Mouse (Mus musculus) liver, embryonic 16.5 days (tissue): ENCODE measurements around the gene Gda. TPM values are rescaled to one million over a fixed set of nuclear protein-coding genes. Genes with fewer than 3 reads are reported as not detected.

ENCODE experiments used
- ATAC-seq: fragments of 200-750 bp; cut with Nextera tagmentation; 2 replicates; pipeline ENCODE4 v1.8.0; 2017; ENCODE audit warnings: low read depth, mild to moderate bottlenecking, moderate number of reproducible peaks, moderate library complexity
- H3K27ac ChIP-seq: fragments of 300-500 bp; sonication (generic); 2 replicates; pipeline ENCODE4 v1.5.1; 2014; ENCODE audit warnings: mild to moderate bottlenecking, low read length
- H3K27me3 ChIP-seq: fragments of 300-500 bp; sonication (generic); 2 replicates; pipeline ENCODE4 v1.6.1; 2014; ENCODE audit warnings: low read depth, low read length, mixed read lengths; ENCODE audit not compliant: control insufficient read depth, insufficient read depth
- H3K36me3 ChIP-seq: fragments of 300-500 bp; sonication (generic); 2 replicates; pipeline ENCODE4 v1.6.1; 2014; ENCODE audit warnings: mild to moderate bottlenecking; ENCODE audit not compliant: control insufficient read depth, insufficient read depth
- H3K4me1 ChIP-seq: fragments of 300-500 bp; sonication (generic); 2 replicates; pipeline ENCODE4 v1.6.1; 2014; ENCODE audit warnings: low read depth, low read length, mixed read lengths; ENCODE audit not compliant: control insufficient read depth
- H3K4me2 ChIP-seq: fragments of 300-500 bp; sonication (generic); 2 replicates; pipeline ENCODE4 v1.6.1; 2014; ENCODE audit warnings: low read depth, low read length, mixed read lengths
- H3K4me3 ChIP-seq: fragments of 300-500 bp; sonication (generic); 2 replicates; pipeline ENCODE4 v1.5.1; 2014; ENCODE audit warnings: low read depth, mild to moderate bottlenecking, low read length
- H3K9ac ChIP-seq: fragments of 300-500 bp; sonication (generic); 2 replicates; pipeline ENCODE4 v1.6.1; 2014; ENCODE audit warnings: low read depth, low read length
- H3K9me3 ChIP-seq: fragments of 300-500 bp; sonication (generic); replicated peaks from 2 replicates; pipeline ENCODE4 v1.6.1; 2016; ENCODE audit warnings: low read length; ENCODE audit not compliant: control insufficient read depth
- WGBS: fragments of 180-500 bp; shearing (Covaris S2); extraction: QIAGEN DNeasy Blood & Tissue Kit; methylation state at CpG from one replicate; pipeline ENCODE4 v1.1.7; 2014; ENCODE audit not compliant: insufficient replicate concordance; 5-methylcytosine and 5-hydroxymethylcytosine counted together
- polyA plus RNA-seq: library from polyadenylated mRNA; unstranded; fragments of >200 nt; fragmentation: Nextera tagmentation; extraction: Ambion mirVana; gene quantifications from 2 replicates; pipeline ENCODE4 v1.2.1, GENCODE M21; 2015

Gene Gda
- polyA plus RNA-seq, 1 experiment from 2014 or later, result 2.2 TPM

DNA sequence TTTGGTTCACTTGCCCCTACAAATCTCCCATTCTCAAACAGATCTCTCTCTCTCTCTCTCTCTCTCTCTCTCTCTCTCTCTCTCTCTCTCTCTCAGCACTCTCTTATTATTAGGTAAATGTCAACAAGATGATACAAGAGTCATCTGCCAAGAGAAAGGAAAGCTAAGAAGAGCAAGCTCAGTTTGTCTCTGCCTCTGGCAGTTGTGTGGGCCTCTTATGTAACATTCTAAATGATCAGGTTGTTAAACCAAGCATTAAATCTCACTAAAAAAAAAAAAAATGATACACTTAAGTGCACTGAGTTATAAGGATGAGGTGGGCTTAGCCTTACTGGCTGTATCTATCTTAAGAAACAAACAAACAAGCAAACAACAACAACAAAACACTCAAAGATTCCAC, 18.1 kb upstream of the Gda start:
- H3K27me3 ChIP-seq, result no peaks in the 10 kb centered on the region
- no peak overlapping the region for H3K9ac ChIP-seq
- ATAC-seq, result no peak
- H3K36me3 ChIP-seq, result no peaks in the 10 kb centered on the region
- H3K9me3 ChIP-seq, result no peaks in the 10 kb centered on the region
- H3K4me2 ChIP-seq, result no peak overlapping the region
- no peak overlapping the region for H3K4me3 ChIP-seq
- no peak overlapping the region for H3K27ac ChIP-seq
- no peaks in the 10 kb centered on the region for H3K4me1 ChIP-seq

DNA sequence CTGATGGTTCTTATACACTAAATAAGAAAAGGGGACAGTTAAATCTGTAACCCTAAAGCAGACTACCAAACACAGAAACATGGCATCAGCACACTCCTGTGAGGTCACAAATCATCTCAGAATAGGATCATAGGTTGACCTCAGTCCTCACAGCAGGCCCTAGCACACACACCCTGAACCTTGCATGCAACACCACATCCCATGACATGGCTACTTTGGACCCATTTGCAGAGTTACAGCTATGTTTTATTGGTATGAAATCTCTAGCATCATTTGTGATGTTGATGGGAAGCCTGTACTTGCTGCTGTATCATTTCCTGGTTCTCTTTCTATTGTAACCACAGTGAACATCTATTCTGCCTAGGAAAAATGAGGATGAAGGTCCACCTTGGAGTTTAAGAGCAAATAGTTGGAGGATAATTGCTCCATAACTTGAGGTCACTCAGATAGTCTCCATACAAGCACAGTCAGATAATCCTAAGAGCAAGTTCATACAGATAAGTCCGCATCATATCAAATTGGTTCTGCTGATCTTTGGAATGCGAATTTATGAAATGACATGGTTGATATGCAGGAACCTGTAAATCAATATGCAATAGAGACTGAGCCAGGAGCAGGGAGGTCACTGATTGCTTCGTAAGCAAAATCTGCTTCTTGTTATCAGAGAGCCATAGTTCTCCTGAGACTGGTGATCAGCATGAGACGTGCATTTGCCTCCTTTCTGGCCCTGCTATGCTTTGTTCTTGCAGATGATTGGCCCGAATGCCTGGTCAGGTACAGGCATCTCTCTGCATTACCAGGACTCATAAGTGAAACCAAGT, 14.1 kb upstream of the Gda start:
- no peak overlapping the region for H3K27ac ChIP-seq
- 62% methylated on average over 5 of the region's 5 CpGs for WGBS
- ATAC-seq, result no peak

DNA sequence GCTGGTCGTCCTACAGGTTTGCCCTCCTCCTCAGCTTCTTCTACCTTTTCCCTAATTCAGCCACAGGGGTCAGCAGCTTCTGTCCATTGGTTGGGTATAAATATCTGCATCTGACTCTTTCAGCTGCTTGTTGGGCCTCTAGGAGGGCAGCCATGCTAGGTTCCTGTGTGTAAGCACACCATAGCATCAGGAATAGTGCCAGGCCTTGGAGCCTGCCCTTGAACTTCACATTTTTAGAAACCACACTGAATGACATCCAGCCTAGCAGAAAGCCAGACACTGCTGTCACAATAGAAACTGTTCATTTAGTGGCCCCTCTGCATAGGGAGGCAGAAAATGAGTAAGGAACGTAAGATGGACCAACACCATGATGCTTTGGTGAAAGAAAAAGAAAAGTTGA, 8.9 kb upstream of the Gda start:
- 60% methylated on average over 2 of the region's 2 CpGs for WGBS
- no peaks in the 10 kb centered on the region for H3K27me3 ChIP-seq
- no peaks in the 10 kb centered on the region for H3K9me3 ChIP-seq
- H3K4me3 ChIP-seq, result no peak overlapping the region
- no peak overlapping the region for H3K4me2 ChIP-seq
- ATAC-seq, result no peak
- H3K27ac ChIP-seq, result no peak overlapping the region
- no peaks in the 10 kb centered on the region for H3K36me3 ChIP-seq
- H3K9ac ChIP-seq, result no peak overlapping the region
- no peaks in the 10 kb centered on the region for H3K4me1 ChIP-seq

More for the DNA sequence above, 14.1 kb upstream of the Gda start:
- Histone ChIP-seq H3K4me1 (no peaks in the 10 kb centered on the region), H3K4me3 (no peak overlapping the region), H3K9me3 (no peaks in the 10 kb centered on the region), H3K36me3 (no peaks in the 10 kb centered on the region), H3K4me2 (no peak overlapping the region), H3K27me3 (no peaks in the 10 kb centered on the region), H3K9ac (no peak overlapping the region)

GRCm38 (mm10) chr19:21481031-21481430, 7.8 kb upstream of the Gda start:
- Histone ChIP-seq H3K27ac (no peak overlapping the region), H3K4me3 (no peak overlapping the region), H3K9me3 (no peaks in the 10 kb centered on the region), H3K27me3 (no peaks in the 10 kb centered on the region), H3K4me1 (no peaks in the 10 kb centered on the region), H3K36me3 (no peaks in the 10 kb centered on the region), H3K4me2 (no peak overlapping the region), H3K9ac (no peak overlapping the region)
- 75% methylated on average over 1 of the region's 1 CpGs for WGBS
- ATAC-seq, result no peak

DNA sequence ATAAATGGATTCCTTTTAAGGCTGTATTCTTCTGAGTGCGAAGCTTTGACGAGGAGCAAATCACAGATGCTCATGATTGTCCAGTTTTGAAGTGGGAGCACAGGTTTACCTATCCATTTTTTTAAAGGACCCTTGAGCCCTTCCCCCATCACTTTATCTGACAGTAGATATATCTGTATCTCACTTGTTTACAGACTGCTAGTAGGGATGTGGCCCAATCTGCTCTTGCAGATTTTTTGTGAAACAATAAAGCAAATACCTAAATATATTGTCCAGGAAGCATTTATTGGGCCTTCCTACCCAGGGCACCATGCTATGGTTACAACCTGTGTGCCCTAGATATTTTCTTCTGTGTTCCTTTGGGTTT, 6.8 kb upstream of the Gda start:
- no peak overlapping the region for H3K4me3 ChIP-seq
- ATAC-seq, result no peak
- H3K36me3 ChIP-seq, result no peaks in the 10 kb centered on the region
- no peaks in the 10 kb centered on the region for H3K4me1 ChIP-seq
- H3K27me3 ChIP-seq, result no peaks in the 10 kb centered on the region
- H3K27ac ChIP-seq, result no peak overlapping the region
- WGBS, result 47% methylated on average over 2 of the region's 2 CpGs
- H3K4me2 ChIP-seq, result no peak overlapping the region
- no peak overlapping the region for H3K9ac ChIP-seq
- no peaks in the 10 kb centered on the region for H3K9me3 ChIP-seq

GRCm38 (mm10) chr19:21479183-21480052, 6.2 kb upstream of the Gda start:
- H3K36me3 ChIP-seq, result no peaks in the 10 kb centered on the region
- H3K9ac ChIP-seq, result no peak overlapping the region
- no peak overlapping the region for H3K27ac ChIP-seq
- WGBS, result 56% methylated on average over 18 of the region's 18 CpGs
- H3K27me3 ChIP-seq, result no peaks in the 10 kb centered on the region
- no peak overlapping the region for H3K4me2 ChIP-seq
- ATAC-seq, result no peak
- H3K4me3 ChIP-seq, result no peak overlapping the region
- H3K4me1 ChIP-seq, result no peaks in the 10 kb centered on the region
- no peaks in the 10 kb centered on the region for H3K9me3 ChIP-seq

DNA sequence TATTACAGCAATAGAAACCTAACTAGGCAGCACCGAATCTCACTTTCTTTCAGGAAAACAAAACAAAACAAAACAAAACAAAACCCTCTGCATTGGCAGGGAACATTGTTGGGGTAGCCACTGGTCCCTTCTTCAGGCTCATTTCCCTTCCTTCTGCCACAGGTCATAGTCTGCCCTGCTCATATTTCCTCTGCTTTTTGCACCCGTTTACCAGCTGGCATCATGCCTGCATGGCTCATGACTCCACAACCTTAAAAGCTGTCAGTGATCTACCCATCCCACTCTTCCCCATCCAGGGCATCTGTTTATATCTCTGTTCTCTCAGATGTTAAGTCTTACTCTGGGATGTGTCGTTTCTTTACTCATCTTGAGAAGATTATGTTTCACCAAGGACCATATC, 5.3 kb upstream of the Gda start:
- no peak overlapping the region for H3K4me3 ChIP-seq
- H3K4me2 ChIP-seq, result no peak overlapping the region
- no peaks in the 10 kb centered on the region for H3K36me3 ChIP-seq
- H3K9me3 ChIP-seq, result no peaks in the 10 kb centered on the region
- H3K4me1 ChIP-seq, result no peaks in the 10 kb centered on the region
- ATAC-seq, result no peak
- H3K9ac ChIP-seq, result no peak overlapping the region
- H3K27ac ChIP-seq, result no peak overlapping the region
- H3K27me3 ChIP-seq, result no peaks in the 10 kb centered on the region
- WGBS, result 39% methylated on average over 3 of the region's 3 CpGs

DNA sequence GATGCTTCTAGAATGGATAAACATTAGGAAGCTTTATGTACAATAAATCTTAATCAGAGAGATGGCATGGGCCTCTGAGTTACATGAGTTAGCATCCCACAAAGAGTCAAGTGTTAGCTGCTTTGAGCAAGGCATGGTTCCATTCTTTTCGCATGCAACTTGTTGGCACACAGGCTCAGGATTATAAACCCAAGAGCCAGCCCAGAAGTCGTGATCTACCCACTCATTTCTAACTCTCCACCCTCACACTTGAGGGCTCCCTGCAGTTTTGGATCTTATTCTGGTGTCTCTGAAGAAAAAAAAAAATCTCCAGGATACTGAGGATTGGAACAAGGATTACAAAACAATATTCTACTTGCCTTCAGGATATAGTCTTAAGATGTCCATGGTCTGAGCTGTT, 4.5 kb upstream of the Gda start:
- no peaks in the 10 kb centered on the region for H3K36me3 ChIP-seq
- H3K4me2 ChIP-seq, result no peak overlapping the region
- H3K4me1 ChIP-seq, result no peaks in the 10 kb centered on the region
- no peak for ATAC-seq
- peaks cover 4% of the 10 kb centered on the region for H3K27me3 ChIP-seq
- no peak overlapping the region for H3K4me3 ChIP-seq
- no peaks in the 10 kb centered on the region for H3K9me3 ChIP-seq
- H3K27ac ChIP-seq, result no peak overlapping the region
- 57% methylated on average over 2 of the region's 2 CpGs for WGBS
- H3K9ac ChIP-seq, result no peak overlapping the region

DNA sequence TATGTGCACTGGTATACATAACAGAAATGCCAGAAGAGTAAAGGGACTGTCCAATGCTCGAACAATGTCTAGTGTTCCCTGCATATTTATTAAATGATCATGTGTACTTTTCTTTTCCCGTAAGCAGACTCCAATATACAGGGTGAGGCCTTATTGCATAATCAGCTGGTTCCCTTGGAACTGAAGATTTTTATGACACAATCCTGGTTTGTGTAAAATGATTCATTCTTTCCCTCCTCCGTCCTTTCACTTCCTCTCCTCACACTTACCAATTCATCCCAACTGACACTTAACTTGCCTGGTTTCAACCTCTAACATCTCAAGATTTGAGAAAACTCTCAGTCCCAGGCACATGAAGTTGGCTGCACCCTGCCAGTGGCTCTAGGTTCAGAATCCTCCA, 3.5 kb upstream of the Gda start:
- ATAC-seq, result no peak
- WGBS, result 47% methylated on average over 3 of the region's 3 CpGs
- Histone ChIP-seq H3K9me3 (no peaks in the 10 kb centered on the region), H3K9ac (no peak overlapping the region), H3K27ac (no peak overlapping the region), H3K27me3 (peaks cover 9% of the 10 kb centered on the region), H3K4me3 (no peak overlapping the region), H3K36me3 (no peaks in the 10 kb centered on the region), H3K4me1 (no peaks in the 10 kb centered on the region), H3K4me2 (no peak overlapping the region)
